Mouse (Mus musculus) spleen, adult 2 months (tissue): ENCODE data around the gene Slc12a8.

Experiments
- CTCF ChIP-seq: fragments of 200-500 bp; IDR thresholded peaks from 2 replicates; pipeline ENCODE4 v1.5.1; 2011; ENCODE audit warnings: mild to moderate bottlenecking, inconsistent platforms; ENCODE audit not compliant: insufficient read depth, insufficient read length, insufficient replicate concordance; ENCODE audit errors: extremely low read depth
- POLR2A ChIP-seq: fragments of 200-500 bp; IDR thresholded peaks from 2 replicates; pipeline ENCODE4 v1.6.1; 2011; ENCODE audit warnings: low read depth, low read length, inconsistent platforms

- TF ChIP-seq CTCF (no peak), POLR2A (no peak)
Observed at GRCm38 (mm10) chr16:33683206-33684161, 166.4 kb downstream of the Slc12a8 start.
